Mouse (Mus musculus) adrenal gland, postnatal 14 days (tissue): ENCODE results near the gene Ntrk2. TPM values are rescaled to one million over a fixed set of nuclear protein-coding genes. Genes with fewer than 3 reads are reported as not detected.

Experiments used
- DNase-seq: peaks from one replicate; pipeline ENCODE4 v3.0.0; 2021; ENCODE audit warnings: mixed read lengths
- long read RNA-seq, 2 experiments: library from polyadenylated mRNA; stranded (forward); transcript quantifications; one replicate each; pipeline ENCODE4 v2.0.0; 2021
- total RNA-seq: library from RNA; stranded (reverse); gene quantifications from 2 replicates; pipeline ENCODE4 v1.2.3, GENCODE M21; 2021

The Ntrk2 gene
- 29.3 and 31.5 TPM in 2 replicates for total RNA-seq
- long read RNA-seq, experiment 1, full-length matches to known transcripts, result 8 of 21 reads
- long read RNA-seq, experiment 1, partial matches to known transcripts, result 4 of 21 reads
- long read RNA-seq, experiment 1, other reads (novel, unspliced or antisense), result 9 of 21 reads
- long read RNA-seq, experiment 2, full-length matches to known transcripts, result 8 of 24 reads
- long read RNA-seq, experiment 2, partial matches to known transcripts, result 4 of 24 reads
- long read RNA-seq, experiment 2, other reads (novel, unspliced or antisense), result 12 of 24 reads

- DNase-seq, result peak; percentile 90
Observed at GRCm38 (mm10) chr13:58806397-58806892, at the start of gene Ntrk2. Gene Ntrk2, plus strand, starts transcription at chr13:58806569.

- DNase-seq, result no peak
Observed at GRCm38 (mm10) chr13:58761003-58761630, 45.3 kb upstream of the Ntrk2 start.

- no peak for DNase-seq
Observed at GRCm38 (mm10) chr13:58768258-58768657, 38.1 kb upstream of the Ntrk2 start.

- no peak for DNase-seq
Observed at GRCm38 (mm10) chr13:58769438-58769837, 36.9 kb upstream of the Ntrk2 start.

- DNase-seq, result no peak
Observed at GRCm38 (mm10) chr13:58779261-58779660, 27.1 kb upstream of the Ntrk2 start.

GRCm38 (mm10) chr13:58786476-58786875, 19.9 kb upstream of the Ntrk2 start:
- peak; percentile 6 for DNase-seq

- DNase-seq, result no peak
Observed at GRCm38 (mm10) chr13:58790741-58791140, 15.6 kb upstream of the Ntrk2 start.

GRCm38 (mm10) chr13:58797386-58797785, 9.0 kb upstream of the Ntrk2 start:
- DNase-seq, result no peak

- no peak for DNase-seq
Observed at GRCm38 (mm10) chr13:58801291-58801690, 5.1 kb upstream of the Ntrk2 start.

GRCm38 (mm10) chr13:58803882-58804281, 2.5 kb upstream of the Ntrk2 start:
- DNase-seq, result no peak

- DNase-seq, result no peak
Observed at GRCm38 (mm10) chr13:58805833-58806232, 536 bp upstream of the Ntrk2 start.

- no peak for DNase-seq
Observed at GRCm38 (mm10) chr13:58806896-58807628, 693 bp downstream of the Ntrk2 start.

- peak; percentile 43 for DNase-seq
Observed at GRCm38 (mm10) chr13:58807629-58808363, 1.4 kb downstream of the Ntrk2 start.

- DNase-seq, result peak; percentile 56
Observed at GRCm38 (mm10) chr13:58808381-58808821, 2.0 kb downstream of the Ntrk2 start.

- DNase-seq, result no peak
Observed at GRCm38 (mm10) chr13:58809930-58810329, 3.6 kb downstream of the Ntrk2 start.

- no peak for DNase-seq
Observed at GRCm38 (mm10) chr13:58824752-58825151, 18.4 kb downstream of the Ntrk2 start.

- DNase-seq, result no peak
Observed at GRCm38 (mm10) chr13:58826356-58827197, 20.2 kb downstream of the Ntrk2 start.

- DNase-seq, result peak; percentile 5
Observed at GRCm38 (mm10) chr13:58831999-58832398, 25.6 kb downstream of the Ntrk2 start.

- no peak for DNase-seq
Observed at GRCm38 (mm10) chr13:58834726-58835125, 28.4 kb downstream of the Ntrk2 start.

GRCm38 (mm10) chr13:58836891-58837290, 30.5 kb downstream of the Ntrk2 start:
- no peak for DNase-seq

GRCm38 (mm10) chr13:58838110-58838509, 31.7 kb downstream of the Ntrk2 start:
- DNase-seq, result no peak
